Mouse (Mus musculus): ENCODE data around the gene Slc38a1.

Slc38a1 gene

DNA sequence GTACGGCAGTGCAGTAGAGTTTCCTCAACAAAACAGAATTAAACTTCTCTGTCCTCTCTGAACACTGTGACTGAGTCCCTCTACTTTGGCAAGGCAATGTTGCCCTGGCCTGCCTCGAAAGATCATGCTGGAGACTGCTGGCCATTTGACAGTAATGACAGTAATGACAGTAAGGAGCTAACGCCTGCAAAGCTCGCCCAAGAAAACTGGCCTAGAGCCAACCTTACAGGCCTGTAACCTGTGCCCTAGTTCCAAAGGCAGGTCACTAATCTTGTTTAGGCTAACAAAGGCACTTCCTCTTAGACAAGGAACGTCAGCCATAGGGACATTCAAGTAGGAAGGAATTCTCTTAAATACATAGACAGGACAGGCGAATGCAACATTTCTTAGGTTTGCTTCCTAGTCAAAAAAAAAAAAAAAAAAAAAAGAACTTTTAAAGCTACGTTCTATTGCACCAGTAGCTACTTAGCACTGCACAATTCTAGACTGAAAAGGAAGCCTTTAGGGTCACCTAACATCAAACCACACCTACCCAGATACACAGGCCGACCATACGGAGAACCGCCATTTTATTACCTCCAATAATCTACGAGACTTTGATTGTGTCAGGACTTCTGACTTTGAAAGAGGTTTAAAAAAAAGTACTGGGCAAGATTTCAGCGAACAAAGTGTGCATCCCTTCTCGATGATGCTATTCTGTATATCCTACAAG, 74.3 kb downstream of the Slc38a1 start:
- no peak for ATAC-seq (ENCODE audit: insufficient number of reproducible peaks, low FRiP score, low TSS enrichment)

GRCm38 (mm10) chr15:96566850-96567271, 75.9 kb downstream of the Slc38a1 start:
- ATAC-seq (ENCODE audit: insufficient number of reproducible peaks, low FRiP score, low TSS enrichment): no peak

GRCm38 (mm10) chr15:96563852-96564251, 78.9 kb downstream of the Slc38a1 start:
- no peak for ATAC-seq (ENCODE audit: insufficient number of reproducible peaks, low FRiP score, low TSS enrichment)

- no peak for ATAC-seq (ENCODE audit: insufficient number of reproducible peaks, low FRiP score, low TSS enrichment)
Observed at GRCm38 (mm10) chr15:96562521-96562920, 80.2 kb downstream of the Slc38a1 start.

DNA sequence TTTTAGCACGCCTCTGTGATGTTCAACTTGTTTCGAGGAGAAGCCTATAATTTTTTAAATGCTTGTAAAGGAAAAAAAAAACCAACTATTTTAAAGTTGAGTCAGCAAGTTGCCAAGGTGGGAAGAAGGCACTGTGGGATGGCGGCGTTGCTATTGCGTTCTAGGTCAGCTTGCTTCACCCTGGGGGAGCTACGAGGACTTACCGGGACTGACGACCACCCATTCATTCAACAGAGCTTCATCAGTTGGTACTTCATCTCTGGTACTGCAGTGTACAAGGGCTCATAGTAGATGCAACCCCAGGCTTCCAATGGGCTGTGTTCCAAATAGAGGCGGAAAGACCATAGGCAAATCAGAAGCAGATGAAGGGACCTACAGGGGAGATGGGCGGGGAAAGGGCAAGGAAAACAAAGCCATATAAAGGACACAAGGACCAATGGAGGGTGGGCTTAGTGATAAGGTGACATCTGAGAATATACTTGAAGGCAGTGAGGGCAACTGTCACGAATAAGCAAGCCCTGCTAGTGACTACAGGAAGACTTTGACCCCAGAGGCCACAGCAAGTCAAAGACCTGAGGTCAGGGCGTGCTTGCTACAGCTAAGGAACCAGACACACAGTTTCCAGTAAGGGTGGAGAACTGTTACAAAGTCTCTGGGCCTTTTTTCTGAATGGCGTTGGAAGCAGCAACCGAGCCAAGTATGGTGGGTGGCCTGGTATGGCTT, 82.0 kb downstream of the Slc38a1 start:
- ATAC-seq (ENCODE audit: insufficient number of reproducible peaks, low FRiP score, low TSS enrichment): no peak

DNA sequence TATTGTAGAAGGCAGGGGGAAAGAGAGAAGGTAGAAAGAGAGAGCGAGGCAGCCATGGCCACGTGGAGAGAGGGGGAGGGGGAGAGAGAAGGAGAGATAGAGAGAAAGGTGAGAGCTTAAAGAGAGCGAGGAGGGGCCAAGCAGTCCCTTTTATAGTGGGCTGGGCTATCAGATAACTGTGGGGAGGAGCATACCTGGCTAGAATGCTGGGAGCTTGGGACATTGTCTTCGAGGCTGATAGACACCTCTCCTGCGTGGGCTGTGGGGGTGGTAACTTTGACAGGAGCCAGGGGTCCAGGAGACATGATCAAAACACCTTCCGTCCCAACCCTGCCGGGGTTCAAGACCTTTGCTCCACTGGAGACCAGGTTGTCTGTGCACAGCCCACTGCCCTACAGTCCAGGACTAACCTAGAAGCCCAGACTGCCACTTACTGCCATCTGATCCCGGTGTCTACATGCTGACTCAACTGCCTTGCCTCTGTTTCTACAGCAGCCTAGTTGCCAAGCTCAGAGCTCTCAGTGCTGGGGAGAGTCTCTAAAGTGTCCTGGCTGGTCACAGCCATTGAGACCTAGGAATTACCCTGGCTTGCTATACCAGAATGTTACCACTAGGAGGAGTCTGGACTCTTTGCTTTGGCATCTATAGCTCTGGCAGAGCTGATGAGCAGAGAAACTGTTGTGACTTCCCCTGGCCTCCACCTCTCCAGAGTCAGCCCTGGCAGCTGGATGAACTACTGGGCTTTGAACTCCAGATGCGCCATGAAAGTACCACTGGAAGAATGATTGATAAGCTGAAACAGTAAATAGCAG, 90.9 kb downstream of the Slc38a1 start:
- peak; percentile 83 for ATAC-seq (ENCODE audit: insufficient number of reproducible peaks, low FRiP score, low TSS enrichment)

DNA sequence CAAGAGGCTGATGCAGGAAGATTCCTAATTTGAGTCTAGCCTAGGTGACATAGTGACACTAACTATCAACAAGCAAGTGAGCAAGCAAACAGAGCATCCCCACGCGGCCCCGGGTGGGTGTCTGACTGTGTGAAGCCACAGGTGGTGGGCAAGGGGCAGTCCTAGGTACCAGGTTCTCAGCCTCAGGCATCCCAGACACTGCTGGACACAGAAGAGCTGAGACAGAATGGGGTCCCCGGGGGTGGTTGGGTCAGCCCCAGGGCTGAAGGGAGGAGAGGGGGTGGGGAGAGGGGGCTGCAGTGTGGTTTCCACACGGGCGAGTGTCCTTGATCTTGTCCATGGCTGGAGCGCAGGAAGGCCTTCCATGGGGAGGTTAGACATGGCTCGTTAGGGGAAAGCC, 91.6 kb downstream of the Slc38a1 start:
- no peak for ATAC-seq (ENCODE audit: insufficient number of reproducible peaks, low FRiP score, low TSS enrichment)

- no peak for ATAC-seq (ENCODE audit: insufficient number of reproducible peaks, low FRiP score, low TSS enrichment)
Observed at GRCm38 (mm10) chr15:96548363-96548762, 94.3 kb downstream of the Slc38a1 start.

- ATAC-seq (ENCODE audit: insufficient number of reproducible peaks, low FRiP score, low TSS enrichment): no peak
Observed at GRCm38 (mm10) chr15:96547256-96548195, 95.2 kb downstream of the Slc38a1 start.

- peak; percentile 79; the same call in 1 of the 2 replicates for ATAC-seq (ENCODE audit: insufficient number of reproducible peaks, low FRiP score, low TSS enrichment)
Observed at GRCm38 (mm10) chr15:96543181-96543828, 99.4 kb downstream of the Slc38a1 start.

DNA sequence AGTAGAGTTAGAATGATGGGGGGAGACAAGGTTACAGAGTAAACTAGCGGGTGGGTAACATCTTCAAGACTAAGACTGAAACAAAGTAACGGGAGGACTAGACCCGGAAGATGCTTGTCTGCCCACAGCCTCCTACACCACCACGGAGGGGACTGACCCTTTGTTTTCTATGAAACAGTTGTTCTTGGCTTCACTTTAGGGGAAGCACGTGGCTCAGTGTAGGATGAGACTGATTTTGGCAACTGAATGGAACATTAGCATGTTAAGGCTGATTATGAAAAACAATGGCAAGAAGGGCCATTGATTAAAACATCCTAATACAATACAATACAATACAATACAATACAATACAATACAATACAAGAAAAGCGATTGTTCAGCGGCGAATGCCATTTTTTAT, 100.6 kb downstream of the Slc38a1 start:
- no peak for ATAC-seq (ENCODE audit: insufficient number of reproducible peaks, low FRiP score, low TSS enrichment)

DNA sequence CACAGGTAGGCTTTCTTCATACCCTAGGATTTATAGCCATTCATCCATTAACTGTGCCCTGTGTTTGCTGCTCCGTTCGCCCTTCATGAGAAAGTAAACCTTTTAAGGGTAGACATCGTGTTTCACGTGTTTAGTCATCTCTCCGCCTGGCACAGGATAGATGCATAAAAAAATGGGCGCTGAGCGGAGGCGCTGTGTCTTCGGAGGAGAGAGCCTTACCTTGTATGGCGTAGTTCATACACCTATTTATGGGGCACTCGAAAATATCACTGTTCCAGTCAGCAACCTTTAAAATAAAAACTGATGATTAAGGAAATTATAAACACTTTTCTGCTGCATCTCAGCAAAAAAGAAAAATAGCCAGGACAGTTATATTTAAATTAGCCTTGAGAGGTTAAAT, 105.4 kb downstream of the Slc38a1 start:
- ATAC-seq (ENCODE audit: insufficient number of reproducible peaks, low FRiP score, low TSS enrichment): no peak

GRCm38 (mm10) chr15:96536412-96536811, 106.3 kb downstream of the Slc38a1 start:
- ATAC-seq (ENCODE audit: insufficient number of reproducible peaks, low FRiP score, low TSS enrichment): no peak

GRCm38 (mm10) chr15:96527686-96528085, 115.0 kb downstream of the Slc38a1 start:
- ATAC-seq (ENCODE audit: insufficient number of reproducible peaks, low FRiP score, low TSS enrichment): no peak

- ATAC-seq (ENCODE audit: insufficient number of reproducible peaks, low FRiP score, low TSS enrichment): no peak
Observed at GRCm38 (mm10) chr15:96524239-96524738, 118.4 kb downstream of the Slc38a1 start.
